Mouse (Mus musculus): ENCODE measurements at regions not wholly inside any gene's neighbourhood (a gene's known extent, or its start where the extent isn't known, plus 50 kb on each side); places are given as distances from the start of the nearest gene placed in this dataset.

- Histone ChIP-seq H3K4me1 (replicated peaks) (no peaks in the 10 kb centered on the region), H3K36me3 (no peaks in the 10 kb centered on the region), H3K27ac (ENCODE audit: poor library complexity, severe bottlenecking) (no peak overlapping the region), H3K9ac (no peak overlapping the region), H3K4me2 (no peak overlapping the region), H3K4me3 (no peak overlapping the region), H3K9me3 (replicated peaks) (no peaks in the 10 kb centered on the region), H3K27me3 (replicated peaks) (no peaks in the 10 kb centered on the region)
- ATAC-seq (ENCODE audit: insufficient number of reproducible peaks, low FRiP score), result no peak
- WGBS, result 42% methylated on average over 6 of the region's 6 CpGs
These were observed 91.5 kb upstream of the Fam241a start for GRCm38 (mm10) chr3:127987583-127987982.

GRCm38 (mm10) chr3:127985165-127985564 lies 89.0 kb upstream of the Fam241a start:
- Histone ChIP-seq H3K4me1 (replicated peaks) (no peaks in the 10 kb centered on the region), H3K27me3 (replicated peaks) (no peaks in the 10 kb centered on the region), H3K4me3 (no peak overlapping the region), H3K27ac (ENCODE audit: poor library complexity, severe bottlenecking) (no peak overlapping the region), H3K9ac (no peak overlapping the region), H3K9me3 (replicated peaks) (no peaks in the 10 kb centered on the region), H3K36me3 (no peaks in the 10 kb centered on the region), H3K4me2 (no peak overlapping the region)
- no peak for ATAC-seq (ENCODE audit: insufficient number of reproducible peaks, low FRiP score)
- WGBS, result 83% methylated on average over 3 of the region's 3 CpGs

GRCm38 (mm10) chr3:127977240-127977639 lies 81.1 kb upstream of the Fam241a start:
- no peak overlapping the region for H3K4me3 ChIP-seq
- H3K4me2 ChIP-seq, result no peak overlapping the region
- no peak overlapping the region for H3K27ac ChIP-seq (ENCODE audit: poor library complexity, severe bottlenecking)
- WGBS, result 43% methylated on average over 6 of the region's 6 CpGs
- no peaks in the 10 kb centered on the region for H3K27me3 ChIP-seq (replicated peaks)
- H3K4me1 ChIP-seq (replicated peaks), result peaks cover 4% of the 10 kb centered on the region; the same call in 1 of the 2 replicates
- H3K36me3 ChIP-seq, result no peaks in the 10 kb centered on the region
- ATAC-seq (ENCODE audit: insufficient number of reproducible peaks, low FRiP score), result no peak
- no peaks in the 10 kb centered on the region for H3K9me3 ChIP-seq (replicated peaks)
- no peak overlapping the region for H3K9ac ChIP-seq

- ATAC-seq (ENCODE audit: insufficient number of reproducible peaks, low FRiP score), result no peak
These were observed 74.8 kb upstream of the Fam241a start for GRCm38 (mm10) chr3:127970891-127971290.

GRCm38 (mm10) chr3:127967170-127967569 lies 71.0 kb upstream of the Fam241a start:
- Histone ChIP-seq H3K36me3 (no peaks in the 10 kb centered on the region), H3K9ac (no peak overlapping the region), H3K27me3 (replicated peaks) (0 out of 2 replicates have a peak, but pooled peaks cover 3% of the 10 kb centered on the region), H3K9me3 (replicated peaks) (no peaks in the 10 kb centered on the region), H3K27ac (ENCODE audit: poor library complexity, severe bottlenecking) (no peak overlapping the region), H3K4me3 (no peak overlapping the region), H3K4me2 (no peak overlapping the region), H3K4me1 (replicated peaks) (no peaks in the 10 kb centered on the region)
- no peak for ATAC-seq (ENCODE audit: insufficient number of reproducible peaks, low FRiP score)
- WGBS, result 68% methylated on average over 10 of the region's 10 CpGs

More at GRCm38 (mm10) chr3:127970891-127971290, 74.8 kb upstream of the Fam241a start:
- 4% methylated on average over 5 of the region's 5 CpGs for WGBS
- Histone ChIP-seq H3K9me3 (replicated peaks) (no peaks in the 10 kb centered on the region), H3K27ac (ENCODE audit: poor library complexity, severe bottlenecking) (no peak overlapping the region), H3K4me2 (no peak overlapping the region), H3K36me3 (no peaks in the 10 kb centered on the region), H3K4me1 (replicated peaks) (peaks cover 2% of the 10 kb centered on the region; the same call in 1 of the 2 replicates), H3K4me3 (no peak overlapping the region), H3K9ac (no peak overlapping the region), H3K27me3 (replicated peaks) (0 out of 2 replicates have a peak, but pooled peaks cover 3% of the 10 kb centered on the region)

GRCm38 (mm10) chr3:127966214-127966613 lies 70.1 kb upstream of the Fam241a start:
- 0 out of 2 replicates have a peak, but pooled peaks cover 3% of the 10 kb centered on the region for H3K27me3 ChIP-seq (replicated peaks)

GRCm38 (mm10) chr3:127958919-127959684 lies 63.0 kb upstream of the Fam241a start:
- 28% methylated on average over 13 of the region's 13 CpGs for WGBS
- Histone ChIP-seq H3K4me1 (replicated peaks) (no peaks in the 10 kb centered on the region), H3K9me3 (replicated peaks) (no peaks in the 10 kb centered on the region), H3K27me3 (replicated peaks) (peaks cover 7% of the 10 kb centered on the region; the same call in 1 of the 2 replicates), H3K4me2 (no peak overlapping the region), H3K4me3 (no peak overlapping the region), H3K36me3 (no peaks in the 10 kb centered on the region), H3K9ac (no peak overlapping the region), H3K27ac (ENCODE audit: poor library complexity, severe bottlenecking) (no peak overlapping the region)
- ATAC-seq (ENCODE audit: insufficient number of reproducible peaks, low FRiP score), result no peak

More at GRCm38 (mm10) chr3:127966214-127966613, 70.1 kb upstream of the Fam241a start:
- Histone ChIP-seq H3K4me3 (no peak overlapping the region), H3K9ac (no peak overlapping the region), H3K4me2 (no peak overlapping the region), H3K9me3 (replicated peaks) (no peaks in the 10 kb centered on the region), H3K4me1 (replicated peaks) (no peaks in the 10 kb centered on the region), H3K36me3 (no peaks in the 10 kb centered on the region), H3K27ac (ENCODE audit: poor library complexity, severe bottlenecking) (no peak overlapping the region)
- ATAC-seq (ENCODE audit: insufficient number of reproducible peaks, low FRiP score), result no peak
- WGBS, result 83% methylated on average over 4 of the region's 4 CpGs

- Histone ChIP-seq H3K27me3 (replicated peaks) (peaks cover 17% of the 10 kb centered on the region), H3K4me1 (replicated peaks) (no peaks in the 10 kb centered on the region), H3K27ac (ENCODE audit: poor library complexity, severe bottlenecking) (no peak overlapping the region), H3K4me3 (no peak overlapping the region), H3K9me3 (replicated peaks) (no peaks in the 10 kb centered on the region), H3K36me3 (no peaks in the 10 kb centered on the region), H3K9ac (no peak overlapping the region), H3K4me2 (no peak overlapping the region)
- ATAC-seq (ENCODE audit: insufficient number of reproducible peaks, low FRiP score), result no peak
- WGBS, result 89% methylated on average over 4 of the region's 4 CpGs
These were observed 58.7 kb upstream of the Fam241a start for GRCm38 (mm10) chr3:127954856-127955255.

GRCm38 (mm10) chr3:127953610-127954009 lies 57.5 kb upstream of the Fam241a start:
- no peak for ATAC-seq (ENCODE audit: insufficient number of reproducible peaks, low FRiP score)
- Histone ChIP-seq H3K4me2 (no peak overlapping the region), H3K27ac (ENCODE audit: poor library complexity, severe bottlenecking) (no peak overlapping the region), H3K4me3 (no peak overlapping the region), H3K9me3 (replicated peaks) (no peaks in the 10 kb centered on the region), H3K27me3 (replicated peaks) (peaks cover 19% of the 10 kb centered on the region), H3K9ac (no peak overlapping the region), H3K36me3 (no peaks in the 10 kb centered on the region), H3K4me1 (replicated peaks) (no peaks in the 10 kb centered on the region)
- WGBS, result 75% methylated on average over 4 of the region's 4 CpGs

GRCm38 (mm10) chr3:127948898-127949620 lies 52.9 kb upstream of the Fam241a start:
- Histone ChIP-seq H3K4me2 (no peak overlapping the region), H3K9me3 (replicated peaks) (no peaks in the 10 kb centered on the region), H3K27ac (ENCODE audit: poor library complexity, severe bottlenecking) (no peak overlapping the region), H3K36me3 (no peaks in the 10 kb centered on the region), H3K4me1 (replicated peaks) (no peaks in the 10 kb centered on the region), H3K27me3 (replicated peaks) (peaks cover 48% of the 10 kb centered on the region), H3K9ac (no peak overlapping the region), H3K4me3 (no peak overlapping the region)
- no peak for ATAC-seq (ENCODE audit: insufficient number of reproducible peaks, low FRiP score)
- 42% methylated on average over 6 of the region's 6 CpGs for WGBS

- ATAC-seq (ENCODE audit: insufficient number of reproducible peaks, low FRiP score), result no peak
- Histone ChIP-seq H3K4me1 (replicated peaks) (no peaks in the 10 kb centered on the region), H3K4me2 (no peak overlapping the region), H3K27me3 (replicated peaks) (peaks cover 55% of the 10 kb centered on the region), H3K27ac (ENCODE audit: poor library complexity, severe bottlenecking) (no peak overlapping the region), H3K9me3 (replicated peaks) (no peaks in the 10 kb centered on the region), H3K36me3 (no peaks in the 10 kb centered on the region), H3K9ac (no peak overlapping the region), H3K4me3 (no peak overlapping the region)
- 73% methylated on average over 5 of the region's 5 CpGs for WGBS
These were observed 52.2 kb upstream of the Fam241a start for GRCm38 (mm10) chr3:127948326-127948725.

All from heart, embryonic 12.5 days (tissue).